Mouse (Mus musculus) gastrocnemius, postnatal 10 days (tissue): ENCODE data around the gene Gan. TPM values are rescaled to one million over a fixed set of nuclear protein-coding genes. Genes with fewer than 3 reads are reported as not detected.

Experiments used
- DNase-seq: peaks from one replicate; pipeline ENCODE4 v3.0.0; 2021; ENCODE audit warnings: mixed read lengths
- total RNA-seq, 2 experiments: library from RNA; stranded (reverse); gene quantifications; 2 replicates each; pipeline ENCODE4 v1.2.3; 2021

Gene Gan
- total RNA-seq, 2 experiments from 2014 or later, result 4.8 to 6.5 TPM

- DNase-seq, result no peak
Observed at GRCm38 (mm10) chr8:117253390-117254269, 95.7 kb downstream of the Gan start.

- no peak for DNase-seq
Observed at GRCm38 (mm10) chr8:117254496-117254895, 96.6 kb downstream of the Gan start.

- peak; percentile 95 for DNase-seq
Observed at GRCm38 (mm10) chr8:117256292-117256938, 98.5 kb downstream of the Gan start.

- DNase-seq, result peak; percentile 49
Observed at GRCm38 (mm10) chr8:117257029-117257820, 99.3 kb downstream of the Gan start, which contains the start of gene Cmip. Gene Cmip (plus strand): TSS chr8:117257064.

GRCm38 (mm10) chr8:117257821-117258575 is 100.1 kb downstream of the Gan start:
- DNase-seq, result peak; percentile 16

- no peak for DNase-seq
Observed at GRCm38 (mm10) chr8:117258576-117259040, 100.7 kb downstream of the Gan start.

- no peak for DNase-seq
Observed at GRCm38 (mm10) chr8:117259431-117260001, 101.6 kb downstream of the Gan start.

- DNase-seq, result no peak
Observed at GRCm38 (mm10) chr8:117260234-117260929, 102.4 kb downstream of the Gan start.

- no peak for DNase-seq
Observed at GRCm38 (mm10) chr8:117260930-117261475, 103.1 kb downstream of the Gan start.

GRCm38 (mm10) chr8:117261702-117262101 is 103.8 kb downstream of the Gan start:
- no peak for DNase-seq

GRCm38 (mm10) chr8:117262685-117263084 is 104.8 kb downstream of the Gan start:
- DNase-seq, result no peak

GRCm38 (mm10) chr8:117263442-117263841 is 105.5 kb downstream of the Gan start:
- DNase-seq, result no peak

GRCm38 (mm10) chr8:117265079-117265478 is 107.1 kb downstream of the Gan start:
- no peak for DNase-seq

Other genes with a start within 250 kb of the Gan start
- gene Cmc2, start 236.7 kb upstream of the Gan start, total RNA-seq, result 10 to 100 TPM; 22.2 to 24.1 TPM
- gene Cenpn, start 236.4 kb upstream of the Gan start, total RNA-seq, result 1 to 10 TPM; 3.1 to 5.2 TPM
- gene Atmin, start 214.7 kb upstream of the Gan start, total RNA-seq, result 10 to 100 TPM; 12.0 to 14.5 TPM
- gene 1700030J22Rik, start 179.2 kb upstream of the Gan start, total RNA-seq, result under 1 TPM; 0.14 to 0.23 TPM
- gene Gcsh, start 164.6 kb upstream of the Gan start, total RNA-seq, result 10 to 100 TPM; 44.7 to 52.5 TPM
- under 1 TPM; 0.11 to 0.14 TPM for gene Pkd1l2, start 75.7 kb upstream of the Gan start, total RNA-seq
- not detected for gene Bco1, start 62.3 kb upstream of the Gan start, total RNA-seq
- 10 to 100 TPM; 18.7 to 23.7 TPM for gene Cmip, start 98.9 kb downstream of the Gan start, total RNA-seq